Mouse (Mus musculus) thymus, adult 2 months (tissue): ENCODE measurements around the gene Tenm2. TPM values are rescaled to one million over a fixed set of nuclear protein-coding genes. Genes with fewer than 3 reads are reported as not detected.

Experiments
- DNase-seq: peaks from one replicate; pipeline ENCODE4 v3.0.0; 2021
- H3K27ac ChIP-seq: fragments of 200-500 bp; 2 replicates; pipeline ENCODE4 v1.5.1; 2012; ENCODE audit warnings: low read length, control low read depth; ENCODE audit not compliant: control insufficient read depth, insufficient read depth
- H3K27me3 ChIP-seq: fragments of 200-500 bp; 2 replicates; pipeline ENCODE4 v1.6.1; 2012; ENCODE audit warnings: mild to moderate bottlenecking, low read length, moderate library complexity, mixed read lengths; ENCODE audit not compliant: control insufficient read depth, insufficient read depth
- H3K36me3 ChIP-seq: fragments of 200-500 bp; 2 replicates; pipeline ENCODE4 v1.6.1; 2012; ENCODE audit warnings: mild to moderate bottlenecking, low read length, moderate library complexity; ENCODE audit not compliant: control insufficient read depth, insufficient read depth
- H3K4me1 ChIP-seq: fragments of 200-500 bp; replicated peaks from 2 replicates; pipeline ENCODE4 v1.6.1; 2012; ENCODE audit warnings: low read length; ENCODE audit not compliant: control insufficient read depth, insufficient read depth
- H3K4me3 ChIP-seq: fragments of 200-500 bp; 2 replicates; pipeline ENCODE4 v1.5.1; 2012; ENCODE audit warnings: mild to moderate bottlenecking, low read length, control low read depth, moderate library complexity; ENCODE audit not compliant: control insufficient read depth, insufficient read depth
- CTCF ChIP-seq: fragments of 200-500 bp; IDR thresholded peaks from 2 replicates; pipeline ENCODE4 v1.5.1; 2012; ENCODE audit warnings: mild to moderate bottlenecking, control low read depth, low read length, moderate library complexity, borderline replicate concordance; ENCODE audit not compliant: control insufficient read depth, poor library complexity, insufficient read depth; ENCODE audit errors: extremely low read depth
- POLR2A ChIP-seq: fragments of 200-500 bp; IDR thresholded peaks from 2 replicates; pipeline ENCODE4 v1.6.1; 2012; ENCODE audit warnings: mild to moderate bottlenecking, low read length, control low read depth, moderate library complexity; ENCODE audit not compliant: control insufficient read depth, poor library complexity, insufficient read depth; ENCODE audit errors: extremely low read depth
- WGBS: fragments of 180-500 bp; shearing (Covaris S2); methylation state at CpG from one replicate; pipeline ENCODE4 v1.1.7; 2018; 5-methylcytosine and 5-hydroxymethylcytosine counted together
- polyA plus RNA-seq: library from polyadenylated mRNA; depleted of rRNA; stranded (reverse); fragments of >200 nt; gene quantifications from 2 replicates; pipeline ENCODE4 v1.2.3, GENCODE M21; 2012

Tenm2 gene
- polyA plus RNA-seq, 1 experiment, result 0.70 TPM

DNA sequence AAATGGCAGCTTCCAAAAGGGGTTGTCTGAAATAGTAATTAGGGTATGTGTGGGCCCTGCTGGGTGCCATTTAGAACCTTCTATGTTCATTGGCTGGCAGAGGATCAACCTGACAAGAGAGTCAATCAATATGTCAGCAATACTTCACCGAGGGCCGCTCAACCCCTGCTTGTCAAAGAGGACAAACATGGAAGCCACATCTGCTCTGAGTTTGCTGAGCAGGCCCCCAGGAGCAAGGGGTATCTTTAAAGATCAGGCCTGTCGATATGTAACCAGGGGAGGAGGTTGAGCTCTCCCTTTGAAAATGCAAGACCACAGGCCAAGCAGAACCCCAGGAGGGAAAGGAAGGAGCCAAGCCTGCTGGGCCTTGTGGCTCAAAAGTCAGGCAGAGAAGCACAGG, 1009.7 kb downstream of the Tenm2 start:
- Histone ChIP-seq H3K36me3 (no peaks in the 10 kb centered on the region), H3K4me3 (no peak overlapping the region), H3K27me3 (no peaks in the 10 kb centered on the region), H3K4me1 (no peaks in the 10 kb centered on the region), H3K27ac (no peak overlapping the region)
- DNase-seq, result no peak
- TF ChIP-seq CTCF, result no peak
- no peak for TF ChIP-seq POLR2A
- 86% methylated on average over 3 of the region's 3 CpGs for WGBS

DNA sequence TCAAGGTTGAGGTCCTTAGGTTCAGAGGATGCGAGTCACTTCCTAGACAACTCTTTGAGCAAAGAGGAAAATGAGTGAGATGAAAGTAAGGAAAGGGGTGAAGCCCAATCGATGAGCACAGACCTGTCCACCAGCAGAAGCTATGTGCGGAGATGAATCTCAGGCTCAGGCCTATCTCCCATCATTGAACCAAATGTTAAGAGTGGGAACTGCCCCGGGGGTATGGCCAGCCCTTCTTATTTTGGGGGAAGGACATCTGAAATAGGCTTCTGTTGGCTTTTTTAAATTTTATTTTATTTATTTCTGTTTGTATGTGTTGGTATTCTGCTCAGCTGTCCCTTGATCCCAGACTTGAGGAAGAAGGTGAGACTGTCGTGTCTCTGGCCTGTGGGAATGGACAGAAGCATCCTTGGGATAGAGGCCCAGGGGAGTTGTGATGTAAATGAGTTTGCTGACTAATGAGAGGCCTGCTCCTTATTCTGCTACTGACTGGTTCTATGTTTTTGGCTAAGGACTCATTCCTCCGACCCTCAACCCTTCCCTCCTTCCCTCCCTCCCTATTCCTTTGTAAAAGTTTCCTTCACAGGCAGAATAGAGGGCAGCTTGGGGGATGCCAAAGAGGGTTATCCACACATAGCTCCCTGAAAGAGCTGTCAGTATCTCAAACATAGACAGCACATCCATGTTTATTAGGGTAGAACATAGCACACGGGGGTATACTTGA, 1011.9 kb downstream of the Tenm2 start:
- no peaks in the 10 kb centered on the region for H3K4me1 ChIP-seq
- H3K27me3 ChIP-seq, result no peaks in the 10 kb centered on the region
- no peak overlapping the region for H3K27ac ChIP-seq
- 89% methylated on average over 7 of the region's 7 CpGs for WGBS
- no peak for DNase-seq
- H3K36me3 ChIP-seq, result no peaks in the 10 kb centered on the region
- TF ChIP-seq POLR2A (no peak), CTCF (no peak)
- H3K4me3 ChIP-seq, result no peak overlapping the region

DNA sequence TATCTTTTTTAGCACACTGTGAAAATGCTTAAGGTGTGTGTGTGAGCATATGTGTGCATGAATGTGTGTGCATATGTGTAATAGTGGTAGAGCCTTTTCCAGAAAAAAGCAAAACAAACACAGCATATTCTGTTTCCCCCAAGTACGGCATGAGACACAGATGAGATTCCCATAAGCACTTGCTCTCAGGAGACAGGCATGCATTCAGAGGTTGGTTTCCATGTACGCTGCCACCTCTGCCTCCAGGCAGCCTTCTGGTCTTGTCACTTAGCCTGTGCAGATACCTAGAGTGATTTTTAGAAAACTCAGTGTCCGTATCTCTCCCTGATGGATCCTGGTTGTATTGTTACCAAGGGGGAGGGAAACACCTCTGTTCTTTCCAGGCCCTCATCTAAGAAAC, 1013.7 kb downstream of the Tenm2 start:
- 93% methylated on average over 3 of the region's 3 CpGs for WGBS
- Histone ChIP-seq H3K27ac (no peak overlapping the region), H3K36me3 (no peaks in the 10 kb centered on the region), H3K27me3 (no peaks in the 10 kb centered on the region), H3K4me3 (no peak overlapping the region), H3K4me1 (no peaks in the 10 kb centered on the region)
- DNase-seq, result no peak
- TF ChIP-seq CTCF, result no peak
- no peak for TF ChIP-seq POLR2A

DNA sequence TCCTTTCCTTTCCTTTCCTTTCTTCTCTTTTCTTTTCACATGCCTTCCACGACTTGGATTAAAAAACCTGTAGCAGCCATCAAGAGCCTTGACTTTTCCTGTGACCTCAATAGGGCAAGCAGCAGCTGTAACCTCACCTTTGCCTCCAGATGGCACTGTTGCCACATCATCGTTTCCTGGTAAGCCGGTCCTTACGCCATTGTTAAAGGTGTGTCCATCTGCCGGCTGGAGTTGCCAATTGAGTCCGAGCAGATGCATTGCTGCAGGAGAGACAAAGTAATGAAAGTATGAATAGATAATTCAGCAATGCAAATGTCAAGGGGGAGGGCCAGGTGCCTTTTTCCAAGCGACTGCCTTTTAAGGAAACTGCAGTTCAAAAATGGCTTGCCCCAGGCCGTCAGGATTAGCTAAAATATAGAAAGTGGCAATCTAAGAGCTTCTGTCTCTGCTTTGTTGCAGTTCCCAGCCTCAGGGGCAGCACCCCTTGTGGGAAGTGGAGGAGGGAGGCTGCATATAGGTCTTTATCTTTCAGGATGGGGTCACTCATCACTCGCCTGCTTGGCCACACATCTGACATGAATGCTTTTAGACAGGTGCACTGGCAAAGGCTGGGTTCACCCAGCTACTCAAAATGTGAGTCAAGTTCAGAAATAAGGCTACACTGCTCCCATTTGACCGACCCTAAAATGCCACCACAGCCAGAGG, 1014.3 kb downstream of the Tenm2 start:
- Histone ChIP-seq H3K36me3 (no peaks in the 10 kb centered on the region), H3K4me3 (no peak overlapping the region), H3K27ac (no peak overlapping the region), H3K4me1 (no peaks in the 10 kb centered on the region), H3K27me3 (no peaks in the 10 kb centered on the region)
- WGBS, result 27% methylated on average over 10 of the region's 10 CpGs
- DNase-seq, result peak; percentile 4
- no peak for TF ChIP-seq POLR2A
- no peak for TF ChIP-seq CTCF

GRCm38 (mm10) chr11:36220651-36221050, 1015.1 kb downstream of the Tenm2 start:
- H3K36me3 ChIP-seq, result no peaks in the 10 kb centered on the region
- H3K27me3 ChIP-seq, result no peaks in the 10 kb centered on the region
- TF ChIP-seq POLR2A (no peak), CTCF (no peak)
- no peak for DNase-seq
- H3K4me1 ChIP-seq, result no peaks in the 10 kb centered on the region
- no peak overlapping the region for H3K4me3 ChIP-seq
- 36% methylated on average over 5 of the region's 5 CpGs for WGBS
- no peak overlapping the region for H3K27ac ChIP-seq

GRCm38 (mm10) chr11:36219586-36219985, 1016.2 kb downstream of the Tenm2 start:
- DNase-seq, result no peak
- H3K4me1 ChIP-seq, result no peaks in the 10 kb centered on the region
- TF ChIP-seq POLR2A (no peak), CTCF (no peak)
- WGBS, result 90% methylated on average over 4 of the region's 4 CpGs
- H3K27ac ChIP-seq, result no peak overlapping the region
- H3K27me3 ChIP-seq, result no peaks in the 10 kb centered on the region
- no peaks in the 10 kb centered on the region for H3K36me3 ChIP-seq
- no peak overlapping the region for H3K4me3 ChIP-seq

GRCm38 (mm10) chr11:36214589-36214988, 1021.2 kb downstream of the Tenm2 start:
- WGBS, result 85% methylated on average over 3 of the region's 3 CpGs
- Histone ChIP-seq H3K4me1 (no peaks in the 10 kb centered on the region), H3K36me3 (no peaks in the 10 kb centered on the region), H3K27ac (no peak overlapping the region), H3K4me3 (no peak overlapping the region), H3K27me3 (no peaks in the 10 kb centered on the region)
- DNase-seq, result no peak
- TF ChIP-seq POLR2A (no peak), CTCF (no peak)
